Mouse (Mus musculus) CD4-positive helper T cell, adult 2 months (primary cell): ENCODE results near the gene Arl4d.
A peak's percentile ranks its signal among the peaks of the same experiment; 100 is the strongest.
"Not testable (repeated sequence)": the region's sequence is repeated elsewhere in the genome, so short reads cannot be mapped to it uniquely, and the experiment has no call there.

ENCODE experiments used
- DNase-seq: peaks from one replicate; pipeline ENCODE4 v3.0.0-alpha.2; 2012; ENCODE audit warnings: low read depth, missing footprints, low spot score

Arl4d gene

DNA sequence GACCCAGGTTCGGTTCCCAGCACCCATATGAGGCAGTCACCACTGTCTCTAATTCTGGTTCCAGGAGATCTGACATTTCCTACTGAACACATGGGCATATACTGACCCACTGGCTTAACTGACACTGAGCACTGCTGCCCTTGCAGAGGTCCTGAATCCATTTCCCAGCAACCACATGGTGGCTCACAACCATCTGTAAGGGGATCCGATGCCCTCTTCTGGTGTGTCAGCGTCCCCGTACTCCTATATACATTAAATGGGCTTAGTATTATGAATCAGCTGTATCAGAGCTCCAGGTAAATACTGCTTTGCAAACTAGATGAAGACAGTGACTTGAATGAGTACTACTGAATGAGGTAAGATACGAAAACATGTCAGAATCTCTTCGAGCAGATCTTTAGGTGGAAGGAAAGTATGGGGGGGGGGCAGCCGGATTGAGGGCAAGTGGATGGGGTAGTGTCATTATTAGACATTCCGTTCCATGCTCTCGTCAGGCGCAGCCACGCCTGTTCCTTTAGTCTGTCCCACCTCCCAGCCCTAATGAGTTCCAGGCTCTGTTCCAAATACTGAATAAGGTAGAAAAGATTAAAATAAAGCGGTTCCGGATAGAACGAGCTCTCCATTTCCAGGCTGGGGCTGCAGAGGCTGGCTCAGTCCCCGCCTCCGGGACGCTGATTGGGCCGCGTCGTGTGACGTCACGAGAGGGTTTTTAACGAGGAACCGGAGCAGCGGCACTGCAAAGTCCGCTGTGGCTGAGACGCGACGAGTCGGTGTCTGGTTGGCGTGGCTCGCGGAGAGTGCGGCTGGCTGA lies at the start of gene Arl4d:
Arl4d (plus strand) TSS at position 717 of the 811 bp plus-strand sequence.
- DNase-seq = peak; percentile 95

DNA sequence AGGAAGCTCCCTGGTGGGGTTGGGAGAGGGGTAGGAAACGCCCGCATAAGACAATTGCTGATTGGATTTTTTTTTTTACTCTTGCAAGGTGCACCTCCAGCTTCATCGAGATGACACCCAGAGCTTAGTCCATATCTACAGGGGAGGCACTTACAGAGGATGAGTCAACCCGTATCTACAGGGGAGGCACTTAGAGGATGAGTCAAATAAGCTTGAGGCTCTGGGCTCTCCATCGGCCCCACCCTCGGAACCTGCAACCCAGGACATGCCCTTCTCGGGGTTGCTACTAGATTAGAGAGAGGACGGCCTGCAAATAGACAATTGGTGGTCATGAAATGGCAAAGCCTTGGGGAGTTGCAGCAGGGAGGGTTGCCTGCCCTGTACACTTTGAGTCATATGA lies 49.2 kb upstream of the Arl4d start:
- no peak for DNase-seq

DNA sequence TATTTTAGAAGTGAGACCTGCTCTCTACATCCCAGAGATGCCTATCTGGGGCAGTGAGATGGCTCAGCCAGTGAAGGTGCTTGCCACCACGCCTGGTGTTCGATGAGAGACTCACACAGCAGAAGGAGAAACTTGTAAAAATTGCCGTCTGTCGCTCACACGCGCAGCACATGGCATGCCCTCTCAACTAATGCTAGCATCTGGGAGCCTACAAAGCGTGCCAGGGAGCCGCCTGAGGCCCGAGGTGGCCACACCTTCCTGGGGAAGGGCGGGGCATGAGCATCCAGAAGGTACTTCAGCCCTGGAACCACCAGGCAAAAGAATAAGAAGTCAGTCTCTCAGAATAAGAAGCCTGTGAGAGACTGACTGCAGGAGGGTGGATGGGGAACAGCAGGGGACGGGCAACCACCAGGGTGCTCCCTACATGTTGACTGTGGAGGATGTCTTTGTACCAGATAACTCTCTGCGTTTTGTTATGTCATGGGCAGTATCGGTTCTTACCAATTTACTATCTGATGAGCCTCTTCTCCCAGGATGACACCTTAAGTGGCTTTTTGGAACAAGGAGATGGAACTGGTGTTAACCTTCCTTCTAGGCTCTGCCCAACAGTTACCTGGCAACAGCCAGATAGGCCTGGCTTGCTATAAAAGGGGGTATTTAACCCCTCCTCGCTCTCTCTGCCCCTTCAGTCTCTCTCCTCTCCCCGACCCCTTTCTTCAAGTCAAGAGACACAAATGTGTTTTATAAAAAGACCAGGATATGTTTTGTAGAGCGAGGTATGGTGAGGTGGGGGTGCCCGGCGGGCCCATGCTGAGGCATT lies 48.2 kb upstream of the Arl4d start:
- DNase-seq = no peak

DNA sequence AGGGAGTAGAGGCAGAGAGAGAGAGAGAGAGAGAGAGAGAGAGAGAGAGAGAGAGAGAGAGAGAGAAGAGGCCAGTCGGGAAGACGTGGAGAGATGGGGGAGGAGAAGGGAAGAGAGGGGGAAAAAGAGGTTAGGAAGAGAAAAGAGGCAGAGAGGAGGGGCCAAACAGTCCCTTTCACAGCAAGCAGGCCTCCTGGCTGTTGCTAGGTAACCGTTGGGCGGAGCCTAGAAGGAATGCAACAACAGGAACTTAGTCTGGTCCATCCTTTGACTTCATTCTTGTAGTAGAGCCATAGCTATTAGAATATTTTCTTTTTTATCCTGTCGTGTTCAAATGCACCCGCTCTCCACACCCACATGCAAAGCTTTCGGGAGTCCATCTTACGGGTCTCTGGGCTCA lies 47.5 kb upstream of the Arl4d start:
- peak; percentile 64 for DNase-seq

DNA sequence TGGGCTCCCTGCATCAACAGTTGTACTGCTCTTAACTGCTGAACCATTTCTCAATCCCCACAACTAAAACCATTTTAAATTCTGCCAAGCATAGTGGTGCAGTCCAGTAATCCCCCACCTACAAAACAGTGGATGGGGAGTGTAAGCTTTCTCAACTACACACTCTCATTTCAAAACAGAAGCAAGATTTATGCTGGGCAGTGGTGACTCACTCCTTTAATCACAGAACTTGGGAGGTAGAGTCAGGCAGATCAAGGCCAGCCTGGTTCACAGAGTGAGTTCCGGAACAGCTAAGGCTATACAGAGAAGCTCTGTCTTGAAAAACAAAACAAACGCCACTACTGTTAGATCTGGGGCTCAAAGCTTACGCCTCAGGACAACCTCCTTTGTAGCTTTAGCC lies 46.7 kb upstream of the Arl4d start:
- DNase-seq = no peak

DNA sequence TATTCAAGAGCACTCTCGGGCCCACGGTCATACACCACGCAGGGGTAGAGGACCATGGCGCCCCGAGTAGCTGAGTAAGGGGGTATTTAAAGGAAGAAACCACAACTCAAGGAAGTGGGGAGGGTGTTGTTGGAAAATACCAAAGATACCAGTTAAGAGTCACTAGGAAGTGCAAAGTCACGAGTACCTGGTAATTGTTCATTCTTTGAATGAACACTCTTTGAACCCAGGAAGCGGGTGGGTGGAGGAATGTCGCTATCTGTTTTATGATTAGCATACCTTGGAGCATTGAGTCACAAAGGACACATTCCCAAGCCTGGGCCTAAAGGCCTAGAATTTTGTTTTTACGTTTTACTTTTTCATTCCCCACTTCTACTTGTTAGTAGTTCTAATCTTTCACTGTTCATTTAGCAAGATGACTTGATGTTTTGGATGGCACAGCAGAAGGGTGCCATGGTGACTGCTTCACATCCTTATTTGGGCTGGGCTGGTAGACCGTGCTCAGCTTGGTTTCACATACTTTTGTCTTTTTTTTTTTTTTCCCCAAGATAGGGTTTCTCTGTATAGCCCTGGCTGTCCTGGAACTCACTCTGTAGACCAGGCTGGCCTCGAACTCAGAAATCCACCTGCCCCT lies 45.2 kb upstream of the Arl4d start:
- DNase-seq = peak; percentile 63

DNA sequence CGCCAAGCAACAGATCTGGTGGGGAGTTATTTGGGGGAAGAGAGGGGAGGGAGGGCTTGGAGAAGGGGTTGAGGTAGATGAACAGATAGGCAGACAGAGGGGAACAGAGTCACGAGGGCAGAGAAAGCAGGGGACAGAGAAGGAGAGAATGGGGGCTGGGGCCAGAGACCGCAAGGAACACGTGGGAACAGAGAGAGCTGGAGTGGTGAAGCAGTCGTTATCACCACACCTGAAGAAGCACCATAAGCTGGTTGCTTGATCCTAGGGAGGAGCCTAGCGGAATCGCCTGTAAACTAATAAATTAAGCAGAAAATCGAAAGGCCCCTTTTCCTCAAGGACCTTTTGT lies 38.7 kb upstream of the Arl4d start:
- DNase-seq = no peak

DNA sequence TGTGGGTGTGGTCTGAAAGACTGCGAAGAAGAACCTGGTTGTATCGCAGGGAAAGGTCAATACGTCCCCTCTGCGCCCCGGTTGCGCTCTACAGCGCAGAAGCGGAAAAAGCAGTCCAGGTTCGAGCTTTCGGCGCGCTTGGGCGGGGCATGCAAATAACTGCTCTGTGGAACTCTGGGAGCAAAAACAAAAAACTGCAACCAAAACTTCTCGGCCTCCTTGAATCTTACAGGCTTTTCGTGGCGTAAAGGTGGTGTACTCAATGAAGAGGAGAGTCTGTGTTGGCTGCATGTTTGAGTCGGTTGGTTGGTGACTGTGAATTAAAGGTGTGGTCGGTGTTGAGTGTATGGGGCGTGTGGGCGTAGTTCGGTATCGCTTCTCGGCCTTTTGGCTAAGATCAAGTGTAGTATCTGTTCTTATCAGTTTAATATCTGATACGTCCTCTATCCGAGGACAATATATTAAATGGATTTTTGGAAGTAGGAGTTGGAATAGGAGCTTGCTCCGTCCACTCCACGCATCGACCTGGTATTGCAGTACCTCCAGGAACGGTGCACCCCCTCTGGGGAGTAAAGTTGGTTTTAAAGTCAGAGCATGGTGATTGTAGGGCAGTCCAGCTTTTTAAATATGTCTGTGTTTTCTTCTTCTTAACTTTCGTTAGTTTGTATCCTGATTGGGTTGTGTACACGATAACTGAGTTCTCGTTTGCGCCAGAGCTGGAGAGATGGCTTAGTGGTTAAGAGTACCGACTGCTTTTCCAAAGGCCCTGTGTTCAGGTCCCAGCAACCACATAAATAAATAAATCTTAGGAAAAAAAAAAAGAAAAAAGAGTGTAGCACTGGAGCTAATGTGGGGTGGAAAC lies 38.1 kb upstream of the Arl4d start, which contains the start of gene Rdm1:
Rdm1 (plus strand) TSS at position 201 of the 862 bp plus-strand sequence.
- DNase-seq = peak; percentile 89

DNA sequence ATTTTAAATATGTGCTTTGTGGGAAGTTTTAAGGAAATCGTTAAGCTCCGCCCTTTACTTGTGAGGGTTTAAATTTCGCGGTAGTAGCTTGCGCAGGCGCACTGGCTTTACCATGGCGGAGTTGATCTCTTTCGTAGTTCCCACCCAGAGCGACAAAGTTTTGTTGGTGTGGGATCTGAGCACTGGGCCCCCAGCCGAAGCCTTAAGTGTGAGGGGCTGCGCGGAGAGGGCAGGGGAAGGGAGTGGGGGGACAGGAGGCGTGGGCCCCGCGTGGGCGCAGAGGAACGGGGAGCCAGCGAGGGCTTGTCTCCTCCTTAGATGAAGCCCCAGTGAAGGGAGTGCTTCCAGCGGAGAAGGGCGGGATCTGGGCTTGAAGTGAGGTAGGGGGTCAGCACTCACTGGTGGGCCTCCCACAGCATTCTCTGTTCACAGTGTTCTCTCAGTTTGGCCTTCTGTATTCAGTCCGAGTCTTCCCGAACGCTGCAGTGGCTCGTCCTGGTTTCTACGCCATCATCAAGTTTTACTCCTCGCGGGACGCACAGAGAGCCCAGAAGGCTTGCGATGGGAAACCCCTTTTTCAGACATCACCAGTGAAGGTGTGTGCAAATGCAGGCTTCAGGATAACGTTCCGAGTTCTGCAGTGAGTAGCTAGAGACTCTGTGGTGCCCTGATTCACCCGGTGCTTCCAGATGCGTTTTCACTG lies 37.3 kb upstream of the Arl4d start:
- peak; percentile 90 for DNase-seq

DNA sequence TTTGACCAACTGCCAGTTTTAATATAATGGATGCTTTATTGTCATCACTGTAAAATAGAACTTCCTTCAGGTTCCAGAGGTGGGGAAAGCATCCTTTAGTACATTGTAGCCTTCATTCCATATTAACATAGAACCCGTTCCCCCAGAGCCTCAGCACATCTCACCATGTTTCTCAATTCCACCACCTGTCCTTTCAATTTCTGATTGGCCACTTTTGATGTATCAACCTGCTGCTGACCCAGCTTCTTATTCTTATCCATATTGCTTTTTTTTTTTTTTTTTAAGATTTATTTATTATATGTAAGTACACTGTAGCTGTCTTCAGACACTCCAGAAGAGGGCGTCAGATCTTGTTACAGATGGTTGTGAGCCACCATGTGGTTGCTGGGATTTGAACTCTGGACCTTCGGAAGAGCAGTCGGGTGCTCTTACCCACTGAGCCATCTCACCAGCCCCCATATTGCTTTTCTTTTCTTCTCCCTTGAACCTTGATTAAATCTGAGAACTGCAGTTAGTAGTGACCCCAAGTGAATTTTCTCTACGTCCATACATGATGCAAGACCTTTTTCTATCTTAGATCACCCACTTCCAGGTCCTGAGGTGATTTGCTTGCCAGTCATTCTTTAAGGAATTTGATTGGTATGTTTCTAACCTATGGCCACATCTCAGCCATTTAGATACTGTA lies 36.5 kb upstream of the Arl4d start:
- not testable (repeated sequence) for DNase-seq

DNA sequence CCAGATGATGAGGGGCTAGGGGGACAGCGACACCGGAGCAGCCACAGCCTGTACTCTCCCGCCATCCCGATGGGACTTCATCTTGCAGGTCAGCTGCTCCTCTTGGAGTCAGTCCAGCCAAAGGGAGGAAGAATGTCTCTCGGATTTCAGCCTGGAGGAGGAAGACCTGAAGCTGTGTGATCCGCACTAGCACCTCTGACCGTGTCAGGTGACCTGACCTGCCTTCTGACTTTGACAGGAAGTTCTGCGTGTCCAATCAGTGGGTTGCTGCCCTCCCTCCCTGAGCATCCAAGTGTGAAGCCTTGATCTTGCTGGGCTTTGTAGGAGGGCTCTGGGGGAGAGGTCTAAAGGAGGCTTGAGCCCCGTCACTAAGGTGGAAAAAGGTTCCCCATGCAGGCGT lies 29.7 kb upstream of the Arl4d start:
- no peak for DNase-seq

DNA sequence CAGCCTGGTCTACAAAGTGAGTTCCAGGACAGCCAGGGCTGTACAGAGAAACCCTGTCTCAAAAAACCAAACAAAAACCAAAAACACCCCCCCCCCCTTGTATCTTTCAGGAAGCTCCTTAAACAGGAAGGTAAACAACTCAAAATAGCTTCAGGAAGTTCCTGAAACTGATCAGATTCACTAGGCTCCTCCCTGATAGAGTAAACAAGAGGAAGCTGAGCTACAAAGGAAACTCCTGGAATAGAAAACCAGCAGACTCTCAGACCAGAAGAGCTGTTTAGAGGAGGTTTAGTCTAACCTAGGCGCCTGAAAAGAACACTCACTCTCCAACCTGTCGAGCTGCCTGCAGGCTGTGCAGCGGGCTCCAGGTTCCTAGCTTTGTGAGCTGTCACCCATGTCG lies 25.6 kb upstream of the Arl4d start:
- DNase-seq = no peak

DNA sequence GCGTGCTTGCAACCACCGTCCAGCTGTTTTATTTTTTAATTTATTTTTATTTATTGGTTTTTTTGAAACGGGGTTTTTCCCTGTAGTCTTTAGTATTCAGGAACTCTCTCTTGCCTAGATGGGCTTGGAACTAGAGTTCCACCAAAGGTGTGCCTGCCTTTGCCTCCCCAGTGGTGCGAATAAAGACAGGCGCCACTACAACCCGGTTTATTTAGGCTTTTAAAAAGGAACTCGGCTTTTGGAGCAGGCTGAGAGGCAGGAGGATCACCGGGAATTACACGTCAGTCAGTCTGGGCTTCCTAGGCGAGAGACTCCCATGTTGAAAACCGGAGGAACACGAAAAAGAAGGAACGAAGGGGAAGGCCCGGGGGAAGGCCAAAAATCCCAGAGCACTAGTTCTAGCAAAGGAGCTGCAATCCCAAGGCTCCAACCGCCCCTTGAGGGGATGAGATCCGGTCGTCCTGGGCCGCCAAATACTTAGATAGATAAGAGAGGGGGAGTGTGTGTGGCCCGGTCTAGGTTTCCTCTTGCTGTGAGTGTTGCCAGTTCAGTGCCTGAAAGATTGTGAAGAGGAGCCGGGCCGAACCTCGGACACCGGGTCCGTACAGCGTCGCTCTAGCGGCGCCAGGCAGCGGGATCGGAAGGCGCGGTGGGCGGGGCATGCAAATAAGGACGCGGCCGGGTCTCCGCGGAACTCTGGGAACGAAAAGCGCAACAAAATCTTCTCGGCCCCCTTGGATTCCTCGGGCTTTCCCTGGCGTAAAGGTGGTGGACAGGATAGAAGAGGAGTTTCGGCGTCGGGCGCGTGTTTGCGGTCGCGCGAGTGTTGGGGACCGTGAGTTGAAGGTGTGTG lies 24.3 kb upstream of the Arl4d start:
- peak; percentile 83 for DNase-seq

DNA sequence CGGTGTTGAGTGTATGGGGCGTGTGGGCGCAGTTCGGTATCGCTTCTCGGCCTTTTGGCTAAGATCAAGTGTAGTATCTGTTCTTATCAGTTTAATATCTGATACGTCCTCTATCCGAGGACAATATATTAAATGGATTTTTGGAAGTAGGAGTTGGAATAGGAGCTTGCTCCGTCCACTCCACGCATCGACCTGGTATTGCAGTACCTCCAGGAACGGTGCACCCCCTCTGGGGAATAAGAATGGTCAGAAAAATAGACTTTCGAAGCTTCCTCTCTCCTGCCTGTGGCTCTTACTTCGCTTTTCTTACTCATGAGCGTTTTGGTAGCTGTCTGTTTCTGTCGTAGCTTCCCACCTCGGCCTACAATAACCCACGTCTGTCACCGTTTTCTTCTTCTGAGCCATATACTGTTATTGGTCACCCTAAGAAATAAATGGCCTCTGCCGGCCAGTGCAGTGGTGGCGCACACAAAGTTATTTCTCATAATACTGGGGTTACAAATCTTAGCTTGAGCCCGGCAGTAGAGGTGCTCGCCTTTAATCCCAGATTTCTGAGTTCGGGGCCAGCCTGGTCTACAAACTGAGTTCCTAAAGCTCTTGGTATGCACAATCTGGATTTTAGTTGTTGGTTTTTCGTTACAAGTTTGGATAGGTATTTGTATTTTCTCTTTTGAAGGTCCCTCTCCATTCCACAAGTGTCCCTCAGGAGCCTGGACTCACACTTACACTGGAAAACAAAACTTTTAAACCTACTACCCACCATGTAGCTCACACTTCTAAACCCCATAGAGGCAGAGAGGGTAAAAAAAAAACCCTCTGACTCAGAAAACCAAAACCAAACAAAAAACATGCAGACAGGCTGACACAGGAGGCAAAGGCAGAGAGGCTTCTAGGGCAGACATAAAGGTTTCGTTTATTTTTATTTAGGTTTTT lies 23.4 kb upstream of the Arl4d start:
- DNase-seq = peak; percentile 78

DNA sequence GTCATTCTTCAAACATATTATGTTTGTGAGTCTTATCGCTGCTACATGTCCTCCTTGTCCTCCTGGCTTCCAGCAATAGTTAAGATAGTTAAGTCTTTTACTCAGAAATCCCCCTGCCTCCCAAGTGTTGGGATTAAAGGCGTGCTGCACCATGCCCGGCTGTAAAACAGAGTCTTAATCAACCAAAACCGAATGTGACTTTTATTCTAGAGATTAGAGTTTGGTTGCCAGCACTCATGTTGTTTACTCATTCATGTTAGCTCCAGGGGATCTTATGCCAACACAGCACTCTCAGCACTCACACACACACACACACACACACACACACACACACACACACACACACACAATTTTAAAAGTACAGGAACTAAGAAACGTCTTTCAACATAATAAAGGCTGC lies 22.4 kb upstream of the Arl4d start:
- DNase-seq = peak; percentile 32

DNA sequence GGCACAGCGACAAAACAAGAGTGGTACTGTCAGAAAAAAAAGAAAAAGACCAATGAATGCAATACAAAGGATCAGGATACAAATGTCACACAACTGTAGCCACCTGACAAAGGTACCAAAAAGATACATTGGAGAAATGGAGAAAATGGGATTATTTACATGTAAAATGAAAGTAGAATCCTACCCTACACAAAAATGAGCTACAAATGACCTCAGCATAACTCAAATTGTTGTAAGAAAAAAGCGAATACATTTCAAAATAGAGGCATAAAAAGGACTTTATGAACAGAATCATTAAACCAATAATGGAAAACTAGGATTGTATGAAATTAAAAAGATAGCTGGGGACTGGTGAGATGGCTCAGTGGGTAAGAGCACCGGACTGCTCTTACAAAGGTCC lies 20.8 kb upstream of the Arl4d start:
- no peak for DNase-seq

DNA sequence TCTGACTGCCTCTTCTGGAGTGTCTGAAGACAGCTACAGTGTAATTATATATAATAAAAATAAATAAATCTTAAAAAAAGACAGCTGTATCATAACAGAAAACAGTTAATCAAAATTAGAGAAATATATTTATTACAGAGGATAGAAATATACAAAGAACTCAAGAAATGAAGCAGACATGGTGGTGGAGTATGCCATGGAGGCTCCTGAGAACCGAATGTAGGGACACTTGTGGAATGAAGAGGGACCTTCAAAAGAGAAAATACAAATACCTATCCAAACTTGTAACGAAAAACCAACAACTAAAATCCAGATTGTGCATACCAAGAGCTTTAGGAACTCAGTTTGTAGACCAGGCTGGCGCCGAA lies 20.3 kb upstream of the Arl4d start:
- not testable (repeated sequence) for DNase-seq
